Mouse (Mus musculus): Measurements from ENCODE around the gene Coil. TPM values are rescaled to one million over a fixed set of nuclear protein-coding genes. Genes with fewer than 3 reads are reported as not detected.
"Not testable (repeated sequence)": the region's sequence is repeated elsewhere in the genome, so short reads cannot be mapped to it uniquely, and the experiment has no call there.

Coil gene
- polyA plus RNA-seq, 1 experiment from 2014 or later: 16.9 TPM

DNA sequence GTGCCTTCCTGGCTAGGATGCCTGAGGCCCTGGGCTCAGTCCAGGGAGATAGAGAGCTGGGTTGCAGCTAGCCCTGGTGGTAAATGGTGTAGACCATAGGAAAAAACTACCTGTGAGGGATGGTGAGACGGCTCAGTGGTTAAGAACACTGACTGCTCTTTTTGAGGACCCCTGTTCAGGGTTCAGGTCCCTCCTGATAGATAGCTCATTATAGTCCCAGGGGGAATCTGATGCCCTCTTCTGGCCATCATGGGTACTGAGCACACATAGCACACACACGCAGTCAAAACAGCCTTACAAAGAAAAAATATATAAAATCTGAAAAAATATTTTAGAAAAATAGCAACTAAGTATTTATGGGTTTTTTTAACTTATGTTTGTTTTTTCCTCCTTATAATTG lies 6.3 kb downstream of the Coil start:
- no peaks in the 10 kb centered on the region for H3K27me3 ChIP-seq
- H3K27ac ChIP-seq: no peak overlapping the region
- H3K4me2 ChIP-seq: no peak overlapping the region
- peaks cover 9% of the 10 kb centered on the region for H3K4me1 ChIP-seq
- H3K36me3 ChIP-seq: no peaks in the 10 kb centered on the region
- WGBS: 95% methylated on average over 2 of the region's 2 CpGs
- no peak overlapping the region for H3K4me3 ChIP-seq
- H3K9me3 ChIP-seq: no peaks in the 10 kb centered on the region
- no peak overlapping the region for H3K9ac ChIP-seq
- ATAC-seq (ENCODE audit: borderline replicate concordance, extremely low read depth, low FRiP score, low TSS enrichment): no peak

DNA sequence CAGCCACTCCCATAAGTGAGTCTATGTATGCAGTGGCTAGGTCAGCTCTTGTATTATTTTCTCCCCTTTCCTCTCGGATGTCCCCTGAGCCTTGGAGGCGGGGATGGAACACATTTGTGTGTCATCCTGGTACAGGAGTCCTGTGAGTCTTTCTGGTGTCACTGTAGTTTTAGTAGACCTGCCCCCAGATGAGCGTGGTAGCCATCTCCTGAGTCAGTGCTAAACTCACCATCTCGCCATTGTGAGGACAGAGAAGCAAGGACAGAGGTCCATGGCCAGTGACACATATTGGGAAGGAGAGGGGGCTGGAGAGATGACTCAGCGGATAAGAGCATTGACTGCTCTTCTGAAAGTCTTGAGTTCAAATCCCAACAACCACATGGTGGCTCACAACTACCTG lies 7.1 kb downstream of the Coil start:
- WGBS: 91% methylated on average over 5 of the region's 5 CpGs
- Histone ChIP-seq H3K9ac (no peak overlapping the region), H3K27me3 (no peaks in the 10 kb centered on the region), H3K4me3 (no peak overlapping the region), H3K9me3 (no peaks in the 10 kb centered on the region), H3K27ac (no peak overlapping the region), H3K4me1 (peaks cover 9% of the 10 kb centered on the region), H3K4me2 (no peak overlapping the region), H3K36me3 (0 out of 2 replicates have a peak, but pooled peaks cover 7% of the 10 kb centered on the region)
- ATAC-seq (ENCODE audit: borderline replicate concordance, extremely low read depth, low FRiP score, low TSS enrichment): no peak

DNA sequence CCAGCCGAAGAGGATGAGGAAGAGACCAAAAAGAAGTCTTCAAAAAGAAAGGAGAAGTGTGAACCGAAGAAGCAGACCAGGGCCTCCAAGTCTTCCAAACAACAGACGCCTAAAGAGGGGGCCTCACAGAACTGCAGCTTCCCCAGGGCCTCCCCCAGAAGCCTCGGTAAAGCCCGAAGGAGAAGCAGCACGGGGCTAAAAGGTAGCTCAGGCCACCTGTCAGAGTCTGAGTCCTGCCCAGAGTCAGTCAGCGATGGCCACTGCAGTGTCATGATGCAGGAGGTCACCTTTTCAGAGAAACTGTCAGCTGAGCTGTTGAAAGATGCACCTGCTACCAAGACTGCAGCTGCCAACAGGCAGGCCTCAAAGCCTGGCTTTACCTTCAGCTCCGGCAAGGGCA lies 11.3 kb downstream of the Coil start:
- H3K27me3 ChIP-seq: no peaks in the 10 kb centered on the region
- ATAC-seq (ENCODE audit: borderline replicate concordance, extremely low read depth, low FRiP score, low TSS enrichment): no peak
- H3K36me3 ChIP-seq: peaks cover 26% of the 10 kb centered on the region

GRCm38 (mm10) chr11:88986616-88987015 lies 16.6 kb downstream of the Coil start:
- 83% methylated on average over 10 of the region's 10 CpGs for WGBS
- Histone ChIP-seq H3K9me3 (no peaks in the 10 kb centered on the region), H3K9ac (no peak overlapping the region), H3K4me3 (no peak overlapping the region), H3K27ac (no peak overlapping the region), H3K36me3 (peaks cover 35% of the 10 kb centered on the region), H3K4me1 (no peaks in the 10 kb centered on the region), H3K27me3 (no peaks in the 10 kb centered on the region), H3K4me2 (no peak overlapping the region)
- ATAC-seq (ENCODE audit: borderline replicate concordance, extremely low read depth, low FRiP score, low TSS enrichment): no peak

More for the DNA sequence above, 11.3 kb downstream of the Coil start:
- 83% methylated on average over 8 of the region's 8 CpGs for WGBS
- no peak overlapping the region for H3K4me3 ChIP-seq
- no peak overlapping the region for H3K9ac ChIP-seq
- H3K4me2 ChIP-seq: no peak overlapping the region
- no peaks in the 10 kb centered on the region for H3K9me3 ChIP-seq
- H3K4me1 ChIP-seq: no peaks in the 10 kb centered on the region
- no peak overlapping the region for H3K27ac ChIP-seq

GRCm38 (mm10) chr11:88988956-88989355 lies 18.9 kb downstream of the Coil start:
- H3K36me3 ChIP-seq: peaks cover 27% of the 10 kb centered on the region
- no peak overlapping the region for H3K4me3 ChIP-seq
- no peaks in the 10 kb centered on the region for H3K27me3 ChIP-seq
- no peak overlapping the region for H3K4me2 ChIP-seq
- H3K9ac ChIP-seq: no peak overlapping the region
- H3K9me3 ChIP-seq: no peaks in the 10 kb centered on the region
- 0 out of 2 replicates have a peak, but pooled peaks cover 3% of the 10 kb centered on the region for H3K4me1 ChIP-seq
- H3K27ac ChIP-seq: no peak overlapping the region
- 74% methylated on average over 5 of the region's 5 CpGs for WGBS
- ATAC-seq (ENCODE audit: borderline replicate concordance, extremely low read depth, low FRiP score, low TSS enrichment): no peak

- Histone ChIP-seq H3K4me1 (0 out of 2 replicates have a peak, but pooled peaks cover 3% of the 10 kb centered on the region), H3K27ac (no peak overlapping the region), H3K9ac (no peak overlapping the region), H3K27me3 (no peaks in the 10 kb centered on the region), H3K9me3 (no peaks in the 10 kb centered on the region), H3K4me2 (no peak overlapping the region), H3K36me3 (peaks cover 23% of the 10 kb centered on the region), H3K4me3 (no peak overlapping the region)
- no peak for ATAC-seq (ENCODE audit: borderline replicate concordance, extremely low read depth, low FRiP score, low TSS enrichment)
- WGBS: 65% methylated on average over 5 of the region's 5 CpGs
These were observed 19.5 kb downstream of the Coil start for GRCm38 (mm10) chr11:88989530-88989929.

DNA sequence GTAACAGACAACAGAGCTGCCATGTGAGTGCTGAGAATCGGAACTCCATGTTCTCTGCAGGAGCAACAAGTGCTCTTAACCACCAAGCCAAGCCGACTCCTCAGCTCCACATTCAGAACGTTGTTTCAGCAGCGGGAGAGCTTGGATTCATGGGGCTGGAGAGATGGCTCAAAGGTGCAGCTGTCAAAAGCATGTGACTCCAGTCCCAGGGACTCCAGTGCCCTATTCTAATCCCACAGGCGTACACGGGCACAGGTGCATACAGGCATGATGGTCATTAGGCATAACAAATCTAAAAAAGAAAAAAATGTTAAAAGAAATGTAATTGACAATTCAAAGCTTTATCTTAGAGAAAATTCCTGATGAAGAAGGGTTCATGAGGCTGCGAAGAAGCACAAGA lies 23.1 kb downstream of the Coil start:
- H3K27ac ChIP-seq: no peak overlapping the region
- no peak overlapping the region for H3K4me2 ChIP-seq
- no peak overlapping the region for H3K4me3 ChIP-seq
- H3K27me3 ChIP-seq: no peaks in the 10 kb centered on the region
- H3K9ac ChIP-seq: no peak overlapping the region
- H3K36me3 ChIP-seq: peaks cover 3% of the 10 kb centered on the region; the same call in 1 of the 2 replicates
- ATAC-seq (ENCODE audit: borderline replicate concordance, extremely low read depth, low FRiP score, low TSS enrichment): no peak
- no peaks in the 10 kb centered on the region for H3K9me3 ChIP-seq
- 0 out of 2 replicates have a peak, but pooled peaks cover 3% of the 10 kb centered on the region for H3K4me1 ChIP-seq
- 50% methylated on average over 7 of the region's 7 CpGs for WGBS

GRCm38 (mm10) chr11:88993625-88994024 lies 23.6 kb downstream of the Coil start:
- Histone ChIP-seq H3K9ac (no peak overlapping the region), H3K9me3 (no peaks in the 10 kb centered on the region), H3K27ac (no peak overlapping the region), H3K27me3 (no peaks in the 10 kb centered on the region), H3K4me3 (no peak overlapping the region), H3K4me2 (no peak overlapping the region), H3K36me3 (no peaks in the 10 kb centered on the region; the same call in 1 of the 2 replicates), H3K4me1 (0 out of 2 replicates have a peak, but pooled peaks cover 3% of the 10 kb centered on the region)
- peak; percentile 56; the same call in 1 of the 2 replicates for ATAC-seq (ENCODE audit: borderline replicate concordance, extremely low read depth, low FRiP score, low TSS enrichment)
- whole genome bisulfite sequencing: 17% methylated on average over 5 of the region's 5 CpGs

DNA sequence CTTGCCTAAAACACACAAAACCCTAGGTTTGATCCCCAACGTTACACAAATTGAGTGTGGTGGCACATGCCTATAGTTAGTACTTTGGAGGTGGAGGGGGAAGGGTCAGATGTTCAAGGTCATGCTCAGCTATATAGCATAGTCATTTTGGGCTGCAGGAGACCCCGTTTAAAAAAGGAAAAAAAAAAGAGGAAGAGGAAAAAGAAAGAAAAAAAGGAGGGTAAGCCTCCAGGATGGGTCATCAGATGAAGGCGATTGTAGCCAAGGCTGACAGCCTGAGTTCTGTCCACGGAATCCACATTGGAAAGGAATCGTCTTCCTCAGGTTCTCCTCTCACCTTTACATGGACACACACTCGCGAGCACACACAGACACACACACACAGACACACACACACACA lies 24.4 kb downstream of the Coil start:
- no peak overlapping the region for H3K9ac ChIP-seq
- no peaks in the 10 kb centered on the region for H3K27me3 ChIP-seq
- no peak overlapping the region for H3K4me3 ChIP-seq
- H3K4me2 ChIP-seq: no peak overlapping the region
- H3K36me3 ChIP-seq: no peaks in the 10 kb centered on the region; the same call in 1 of the 2 replicates
- peaks cover 6% of the 10 kb centered on the region; the same call in 1 of the 2 replicates for H3K4me1 ChIP-seq
- ATAC-seq (ENCODE audit: borderline replicate concordance, extremely low read depth, low FRiP score, low TSS enrichment): no peak
- H3K27ac ChIP-seq: no peak overlapping the region
- 82% methylated on average over 7 of the region's 7 CpGs for WGBS
- no peaks in the 10 kb centered on the region for H3K9me3 ChIP-seq

- Histone ChIP-seq H3K36me3 (no peaks in the 10 kb centered on the region; the same call in 1 of the 2 replicates), H3K27ac (no peak overlapping the region), H3K4me1 (peaks cover 6% of the 10 kb centered on the region; the same call in 1 of the 2 replicates), H3K4me2 (no peak overlapping the region), H3K9me3 (no peaks in the 10 kb centered on the region), H3K27me3 (no peaks in the 10 kb centered on the region), H3K4me3 (no peak overlapping the region), H3K9ac (no peak overlapping the region)
- ATAC-seq (ENCODE audit: borderline replicate concordance, extremely low read depth, low FRiP score, low TSS enrichment): no peak
- 79% methylated on average over 2 of the region's 2 CpGs for WGBS
These were observed 25.6 kb downstream of the Coil start for GRCm38 (mm10) chr11:88995616-88996015.

GRCm38 (mm10) chr11:88996427-88996826 lies 26.4 kb downstream of the Coil start:
- H3K36me3 ChIP-seq: no peaks in the 10 kb centered on the region
- 38% methylated on average over 7 of the region's 7 CpGs for WGBS
- no peak overlapping the region for H3K4me3 ChIP-seq
- H3K27ac ChIP-seq: peak overlapping the region; percentile 58; the same call in 1 of the 2 replicates
- no peak overlapping the region for H3K9ac ChIP-seq
- H3K9me3 ChIP-seq: no peaks in the 10 kb centered on the region
- no peak for ATAC-seq (ENCODE audit: borderline replicate concordance, extremely low read depth, low FRiP score, low TSS enrichment)
- H3K4me1 ChIP-seq: peaks cover 9% of the 10 kb centered on the region; the same call in 1 of the 2 replicates
- H3K4me2 ChIP-seq: no peak overlapping the region
- no peaks in the 10 kb centered on the region for H3K27me3 ChIP-seq

GRCm38 (mm10) chr11:88997343-88997742 lies 27.3 kb downstream of the Coil start:
- Histone ChIP-seq H3K27ac (peak overlapping the region; percentile 54; the same call in 1 of the 2 replicates), H3K4me1 (peaks cover 14% of the 10 kb centered on the region)
- not testable (repeated sequence) for H3K4me3 ChIP-seq; H3K36me3 ChIP-seq; H3K9me3 ChIP-seq; H3K4me2 ChIP-seq; ATAC-seq (ENCODE audit: borderline replicate concordance, extremely low read depth, low FRiP score, low TSS enrichment); H3K27me3 ChIP-seq; H3K9ac ChIP-seq
- 85% methylated on average over 5 of the region's 5 CpGs for WGBS
